Mouse (Mus musculus) midbrain, postnatal 0 days (tissue): ENCODE measurements around the gene Tdp2. TPM values are rescaled to one million over a fixed set of nuclear protein-coding genes. Genes with fewer than 3 reads are reported as not detected.
"Not testable (repeated sequence)": the region's sequence is repeated elsewhere in the genome, so short reads cannot be mapped to it uniquely, and the experiment has no call there.

ENCODE experiments used
- ATAC-seq: fragments of 200-750 bp; cut with Nextera tagmentation; 2 replicates; pipeline ENCODE4 v1.8.0; 2017; ENCODE audit warnings: moderate number of reproducible peaks, mild to moderate bottlenecking, moderate TSS enrichment, moderate library complexity; ENCODE audit not compliant: low FRiP score
- DNase-seq: peaks from one replicate; pipeline ENCODE4 v3.0.0-alpha.2; 2015; ENCODE audit warnings: low spot score
- H3K27ac ChIP-seq: fragments of 300-500 bp; sonication (generic); 2 replicates; pipeline ENCODE4 v1.5.1; 2014; ENCODE audit warnings: low read depth, mild to moderate bottlenecking, low read length, mixed read lengths
- H3K27me3 ChIP-seq: fragments of 300-500 bp; sonication (generic); 2 replicates; pipeline ENCODE4 v1.6.1; 2014; ENCODE audit warnings: low read length, control low read depth, mixed read lengths; ENCODE audit not compliant: insufficient read depth
- H3K36me3 ChIP-seq: fragments of 300-500 bp; sonication (generic); 2 replicates; pipeline ENCODE4 v1.6.1; 2014; ENCODE audit warnings: low read length, control low read depth, mixed read lengths; ENCODE audit not compliant: insufficient read depth
- H3K4me1 ChIP-seq: fragments of 300-500 bp; sonication (generic); 2 replicates; pipeline ENCODE4 v1.6.1; 2014; ENCODE audit warnings: mild to moderate bottlenecking, control low read depth, antibody characterized with exemption, low read length, mixed read lengths; ENCODE audit not compliant: insufficient read depth
- H3K4me2 ChIP-seq: fragments of 300-500 bp; sonication (generic); 2 replicates; pipeline ENCODE4 v1.6.1; 2014; ENCODE audit warnings: low read depth, mild to moderate bottlenecking, low read length, mixed read lengths; ENCODE audit not compliant: poor library complexity, severe bottlenecking
- H3K4me3 ChIP-seq: fragments of 300-500 bp; sonication (generic); 2 replicates; pipeline ENCODE4 v1.5.1; 2014; ENCODE audit warnings: low read depth, mild to moderate bottlenecking, low read length, moderate library complexity
- H3K9ac ChIP-seq: fragments of 300-500 bp; sonication (generic); replicated peaks from 2 replicates; pipeline ENCODE4 v1.6.1; 2014; ENCODE audit warnings: mild to moderate bottlenecking, low read length, moderate library complexity, mixed read lengths; ENCODE audit not compliant: poor library complexity, severe bottlenecking
- H3K9me3 ChIP-seq: fragments of 300-500 bp; sonication (generic); 2 replicates; pipeline ENCODE4 v1.6.1; 2016; ENCODE audit warnings: low read length, control low read depth
- CTCF ChIP-seq: IDR thresholded peaks from 2 replicates; pipeline ENCODE4 v1.5.1; 2016; ENCODE audit warnings: antibody characterized with exemption, mild to moderate bottlenecking
- WGBS: fragments of 180-500 bp; shearing (Covaris S2); extraction: QIAGEN DNeasy Blood & Tissue Kit; methylation state at CpG from one replicate; pipeline ENCODE4 v1.1.7; 2014; 5-methylcytosine and 5-hydroxymethylcytosine counted together
- polyA plus RNA-seq: library from polyadenylated mRNA; unstranded; fragments of >200 nt; fragmentation: Nextera tagmentation; extraction: Ambion mirVana; gene quantifications from 2 replicates; pipeline ENCODE4 v1.2.1, GENCODE M21; 2015
- total RNA-seq: library from RNA; depleted of rRNA; stranded (reverse); fragments of >200 nt; gene quantifications from 2 replicates; pipeline ENCODE4 v1.2.3, GENCODE M21; 2014

The Tdp2 gene
- total and polyA plus RNA-seq, 2 experiments from 2014 or later: 27.0 to 28.5 TPM

GRCm38 (mm10) chr13:24832131-24832810 is 792 bp downstream of the Tdp2 start:
- 4% methylated on average over 21 of the region's 21 CpGs for WGBS
- no peak for DNase-seq
- no peaks in the 10 kb centered on the region for H3K9me3 ChIP-seq
- peak overlapping the region; percentile 71 for H3K27ac ChIP-seq
- 0 out of 2 replicates have a peak, but pooled peaks have one; percentile 5 for ATAC-seq
- peak overlapping the region; percentile 86 for H3K4me2 ChIP-seq
- H3K9ac ChIP-seq: peak overlapping the region; percentile 71
- no peaks in the 10 kb centered on the region for H3K36me3 ChIP-seq
- TF ChIP-seq CTCF: no peak
- H3K4me1 ChIP-seq: peaks cover 7% of the 10 kb centered on the region; the same call in 1 of the 2 replicates
- H3K4me3 ChIP-seq: peak overlapping the region; percentile 72
- H3K27me3 ChIP-seq: no peaks in the 10 kb centered on the region

GRCm38 (mm10) chr13:24832811-24833155 is 1.3 kb downstream of the Tdp2 start:
- Histone ChIP-seq H3K4me1 (peaks cover 7% of the 10 kb centered on the region; the same call in 1 of the 2 replicates), H3K9ac (peak overlapping the region; percentile 71), H3K4me3 (peak overlapping the region; percentile 72), H3K9me3 (no peaks in the 10 kb centered on the region), H3K27ac (no peak overlapping the region), H3K4me2 (peak overlapping the region; percentile 86), H3K27me3 (no peaks in the 10 kb centered on the region), H3K36me3 (no peaks in the 10 kb centered on the region)
- no peak for DNase-seq
- no peak for TF ChIP-seq CTCF
- 61% methylated on average over 2 of the region's 2 CpGs for WGBS
- no peak for ATAC-seq

- not testable (repeated sequence) for H3K4me1 ChIP-seq, H3K4me3 ChIP-seq, H3K9ac ChIP-seq, H3K27ac ChIP-seq, ATAC-seq, H3K36me3 ChIP-seq, H3K27me3 ChIP-seq, DNase-seq, H3K9me3 ChIP-seq, H3K4me2 ChIP-seq
- 94% methylated on average over 8 of the region's 8 CpGs for WGBS
These were observed 6.3 kb downstream of the Tdp2 start for GRCm38 (mm10) chr13:24837765-24838164.

GRCm38 (mm10) chr13:24839831-24840230 is 8.4 kb downstream of the Tdp2 start:
- no peak overlapping the region for H3K9ac ChIP-seq
- ATAC-seq (no peak), DNase-seq (no peak)
- H3K4me2 ChIP-seq: no peak overlapping the region
- H3K4me3 ChIP-seq: no peak overlapping the region
- H3K9me3 ChIP-seq: no peaks in the 10 kb centered on the region
- WGBS: 90% methylated on average over 3 of the region's 3 CpGs
- TF ChIP-seq CTCF: no peak
- no peak overlapping the region for H3K27ac ChIP-seq
- no peaks in the 10 kb centered on the region for H3K4me1 ChIP-seq
- no peaks in the 10 kb centered on the region; the same call in 1 of the 2 replicates for H3K36me3 ChIP-seq
- no peaks in the 10 kb centered on the region for H3K27me3 ChIP-seq

GRCm38 (mm10) chr13:24841702-24842101 is 10.2 kb downstream of the Tdp2 start:
- DNase-seq (no peak), ATAC-seq (no peak)
- no peaks in the 10 kb centered on the region; the same call in 1 of the 2 replicates for H3K36me3 ChIP-seq
- no peak overlapping the region for H3K4me3 ChIP-seq
- H3K9ac ChIP-seq: no peak overlapping the region
- 93% methylated on average over 3 of the region's 3 CpGs for WGBS
- H3K9me3 ChIP-seq: no peaks in the 10 kb centered on the region
- H3K27ac ChIP-seq: no peak overlapping the region
- TF ChIP-seq CTCF: no peak
- H3K4me2 ChIP-seq: no peak overlapping the region
- no peaks in the 10 kb centered on the region for H3K4me1 ChIP-seq
- H3K27me3 ChIP-seq: no peaks in the 10 kb centered on the region
